Mouse (Mus musculus) limb, embryonic 10.5 days (tissue): Measurements from ENCODE around the gene Gm20920. TPM values are rescaled to one million over a fixed set of nuclear protein-coding genes. Genes with fewer than 3 reads are reported as not detected.
"Not testable (repeated sequence)": the region's sequence is repeated elsewhere in the genome, so short reads cannot be mapped to it uniquely, and the experiment has no call there.

Source experiments
- DNase-seq: peaks from one replicate; pipeline ENCODE4 v3.0.0-alpha.2; 2017; ENCODE audit warnings: low spot score
- H3K27ac ChIP-seq: fragments of 300-500 bp; sonication (generic); 2 replicates; pipeline ENCODE4 v1.5.1; 2016; ENCODE audit warnings: mild to moderate bottlenecking
- H3K27me3 ChIP-seq: fragments of 300-500 bp; sonication (generic); 2 replicates; pipeline ENCODE4 v1.6.1; 2016; ENCODE audit warnings: low read depth, mild to moderate bottlenecking; ENCODE audit not compliant: poor library complexity, severe bottlenecking
- H3K36me3 ChIP-seq: fragments of 300-500 bp; sonication (generic); 2 replicates; pipeline ENCODE4 v1.6.1; 2016; ENCODE audit warnings: mild to moderate bottlenecking, moderate library complexity
- H3K4me1 ChIP-seq: fragments of 300-500 bp; sonication (generic); 2 replicates; pipeline ENCODE4 v1.6.1; 2016
- H3K4me3 ChIP-seq: fragments of 300-500 bp; sonication (generic); 2 replicates; pipeline ENCODE4 v1.5.1; 2016; ENCODE audit warnings: mild to moderate bottlenecking, moderate library complexity
- H3K9me3 ChIP-seq: fragments of 300-500 bp; sonication (generic); replicated peaks from 2 replicates; pipeline ENCODE4 v1.6.1; 2016; ENCODE audit warnings: mild to moderate bottlenecking
- WGBS: fragments of 180-500 bp; shearing (Covaris S2); methylation state at CpG from one replicate; pipeline ENCODE4 v1.1.7; 2016; 5-methylcytosine and 5-hydroxymethylcytosine counted together
- polyA plus RNA-seq: library from polyadenylated mRNA; unstranded; fragments of >200 nt; fragmentation: Nextera tagmentation; extraction: Ambion mirVana; gene quantifications from 2 replicates; pipeline ENCODE4 v1.2.1, GENCODE M21; 2016

Gm20920 gene
- not detected in 2 replicates for polyA plus RNA-seq

GRCm38 (mm10) chrY:51851820-51852219 is at the start of gene Gm20920:
Gene Gm20920, plus strand, starts transcription at chrY:51852120.
- H3K36me3 ChIP-seq, H3K27ac ChIP-seq, H3K4me3 ChIP-seq, DNase-seq, H3K9me3 ChIP-seq, H3K4me1 ChIP-seq, H3K27me3 ChIP-seq: not testable (repeated sequence)
- WGBS: no CpG with 5 or more reads among the region's 6 CpGs
